Comparison of ENCODE assay signal across 14 mouse cellular contexts in genomic region chr3:121250576-121251433, GRCm38 (mm10). TPM values are rescaled to one million over a fixed set of nuclear protein-coding genes. Genes with fewer than 3 reads are reported as not detected.
A peak's percentile ranks its signal among the peaks of the same experiment; 100 is the strongest.
DNase-seq lines count a peak whose midpoint lies in the region; ATAC-seq lines count a peak whose summit lies in the region.
"Had no signal": no experiment of that assay in that cellular context is flagged by ENCODE, and none has a peak within 500 bp of the region (broad histone marks: within the 10 kb centered on the region; RNA-seq: fewer than 3 reads in every experiment).

No protein-coding gene starts in this region.

- DNase-seq in forebrain, embryonic 10.5 days (ENCODE audit: extremely low spot score, low spot score) = no peak
- peak; percentile 20 for DNase-seq in kidney, postnatal 10 days
- DNase-seq in kidney, adult 8-10 months = no peak
- DNase-seq in MN1 (ENCODE audit: low spot score) = peak; percentile 55
- peak; percentile 93 for DNase-seq in cerebellum, adult 11-12 months
- no peak for DNase-seq in embryo, embryonic 10 days (ENCODE audit: low spot score)
- no peak for DNase-seq in frontal cortex, postnatal 14 days (ENCODE audit: low spot score in 2 of 2)
- DNase-seq: kidney, adult 11 months; layer of hippocampus, postnatal 36 days; liver, embryonic 13.5 days had no signal

- no peak overlapping the region for H3K9ac ChIP-seq in forebrain, embryonic 16.5 days (replicated peaks; ENCODE audit: low read depth, low read length)
- H3K9ac ChIP-seq: heart, embryonic 13.5 days; liver, embryonic 13.5 days; neural tube, embryonic 15.5 days had no signal

- ATAC-seq in forebrain, embryonic 16.5 days = peak; percentile 64

- H3K4me3 ChIP-seq in forebrain, embryonic 16.5 days (replicated peaks; ENCODE audit: low read length) = no peak overlapping the region
- H3K4me3 ChIP-seq in forebrain, embryonic 10.5 days = no peak overlapping the region
- H3K4me3 ChIP-seq: heart, embryonic 13.5 days; liver, embryonic 13.5 days; midbrain, embryonic 10.5 days; neural tube, embryonic 15.5 days had no signal

- peaks cover 11% of the 10 kb centered on the region for H3K4me1 ChIP-seq in forebrain, embryonic 16.5 days (replicated peaks; ENCODE audit: control insufficient read depth, insufficient read depth, low read length)
- peaks cover 3% of the 10 kb centered on the region; the same call in 1 of the 2 replicates for H3K4me1 ChIP-seq in forebrain, embryonic 10.5 days
- H3K4me1 ChIP-seq: midbrain, embryonic 10.5 days had no signal

- H3K27ac ChIP-seq in forebrain, embryonic 16.5 days (ENCODE audit: low read length) = peak overlapping the region; percentile 39
- H3K27ac ChIP-seq in forebrain, embryonic 10.5 days = no peak overlapping the region
- H3K27ac ChIP-seq: heart, embryonic 13.5 days; liver, embryonic 13.5 days; midbrain, embryonic 10.5 days; neural tube, embryonic 15.5 days had no signal

- H3K4me2 ChIP-seq in forebrain, embryonic 16.5 days (ENCODE audit: low read length) = no peak overlapping the region
- H3K4me2 ChIP-seq: heart, embryonic 13.5 days; liver, embryonic 13.5 days; neural tube, embryonic 15.5 days had no signal

- no peaks in the 10 kb centered on the region for H3K9me3 ChIP-seq in forebrain, embryonic 16.5 days (ENCODE audit: control insufficient read depth, low read length)
- H3K9me3 ChIP-seq in forebrain, embryonic 10.5 days = no peaks in the 10 kb centered on the region
- H3K9me3 ChIP-seq: heart, embryonic 13.5 days; liver, embryonic 13.5 days; midbrain, embryonic 10.5 days; neural tube, embryonic 15.5 days had no signal

- no peaks in the 10 kb centered on the region for H3K27me3 ChIP-seq in forebrain, embryonic 16.5 days (replicated peaks; ENCODE audit: control insufficient read depth, insufficient read depth, low read length)
- no peaks in the 10 kb centered on the region for H3K27me3 ChIP-seq in forebrain, embryonic 10.5 days (ENCODE audit: poor library complexity, severe bottlenecking)
- H3K27me3 ChIP-seq: heart, embryonic 13.5 days; liver, embryonic 13.5 days; neural tube, embryonic 15.5 days had no signal

- WGBS in forebrain, embryonic 16.5 days = 58% methylated on average over 19 of the region's 19 CpGs
- WGBS in forebrain, embryonic 10.5 days = 87% methylated on average over 19 of the region's 19 CpGs

- no peaks in the 10 kb centered on the region for H3K36me3 ChIP-seq in forebrain, embryonic 16.5 days (ENCODE audit: control insufficient read depth, insufficient read depth)
- no peaks in the 10 kb centered on the region for H3K36me3 ChIP-seq in forebrain, embryonic 10.5 days (replicated peaks)
- H3K36me3 ChIP-seq: heart, embryonic 13.5 days; midbrain, embryonic 10.5 days; neural tube, embryonic 15.5 days had no signal

RNA-seq across cellular contexts. Expression of gene Tmem56, which starts 32.1 kb away (rescaled TPM):
- 3.5 and 3.8 TPM in 2 replicates for polyA plus RNA-seq in forebrain, embryonic 16.5 days (2015; fragmentation: Nextera tagmentation; extraction: Ambion mirVana)
- 1.4 and 1.6 TPM in 2 replicates for polyA plus RNA-seq in forebrain, embryonic 10.5 days (2016; fragmentation: Nextera tagmentation; extraction: Ambion mirVana)

RNA-seq across cellular contexts. Expression of gene Alg14, which starts 40.8 kb away (rescaled TPM):
- 29.8 and 35.7 TPM in 2 replicates for polyA plus RNA-seq in forebrain, embryonic 16.5 days (2015; fragmentation: Nextera tagmentation; extraction: Ambion mirVana)
- polyA plus RNA-seq in forebrain, embryonic 10.5 days (2016; fragmentation: Nextera tagmentation; extraction: Ambion mirVana) = 30.9 and 34.0 TPM in 2 replicates

Comparison
In these comparisons a context has a peak if more than half of its experiments do, and no peak if none do; other contexts are left out.
1. DNase-seq: peak in kidney, postnatal 10 days (single experiment), MN1 (single experiment) and cerebellum, adult 11-12 months (single experiment); none in forebrain, embryonic 10.5 days (single experiment), kidney, adult 8-10 months (0 of 2), embryo, embryonic 10 days (single experiment) and frontal cortex, postnatal 14 days (0 of 2).